Mouse (Mus musculus): Measurements from ENCODE around the gene Col4a1.
A peak's percentile ranks its signal among the peaks of the same experiment; 100 is the strongest.

Col4a1 gene

GRCm38 (mm10) chr8:11312349-11313175 is at the start of gene Col4a1, which contains the start of gene Col4a2:
Col4a1 (minus strand) TSS chr8:11312826.
Col4a2 (plus strand) TSS chr8:11312805.
- peak; percentile 74 for DNase-seq (ENCODE audit: low spot score)

DNA sequence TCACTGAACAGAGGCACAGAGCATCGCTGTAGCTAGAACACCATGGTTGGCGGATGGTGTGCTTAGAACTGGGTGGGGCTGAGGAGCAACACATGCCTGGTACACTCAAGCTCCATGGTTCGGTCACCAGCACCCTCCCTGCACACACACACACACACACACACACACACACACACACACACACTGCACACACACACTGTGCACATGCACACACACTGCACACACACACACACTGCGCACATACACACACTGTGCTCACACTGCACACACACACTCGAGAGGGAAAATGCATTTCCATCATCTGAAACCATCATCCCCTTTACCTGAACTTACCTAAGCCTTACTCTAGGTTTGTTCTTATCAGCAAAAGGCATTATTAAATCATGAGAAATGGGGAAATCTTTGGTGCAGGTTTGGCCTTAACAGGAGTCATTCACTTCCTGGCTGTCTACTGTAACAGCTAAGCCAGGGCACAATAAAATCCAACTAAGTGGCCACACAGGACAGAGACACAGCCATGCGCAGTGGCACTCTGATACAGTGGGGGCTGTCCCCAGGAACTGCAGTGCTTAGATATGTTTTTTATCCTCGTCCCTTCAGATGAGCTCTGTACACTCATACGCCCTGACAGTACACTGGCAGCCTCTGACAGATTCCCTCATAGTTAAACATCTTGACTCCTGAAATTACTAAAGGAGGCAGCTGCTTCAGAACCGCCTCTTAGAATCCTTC is 49.1 kb upstream of the Col4a1 start:
- DNase-seq (ENCODE audit: low spot score), result no peak

- DNase-seq (ENCODE audit: low spot score), result no peak
These were observed 47.2 kb upstream of the Col4a1 start for GRCm38 (mm10) chr8:11359846-11360245.

- DNase-seq (ENCODE audit: low spot score), result no peak
These were observed 45.4 kb upstream of the Col4a1 start for GRCm38 (mm10) chr8:11357921-11358436.

DNA sequence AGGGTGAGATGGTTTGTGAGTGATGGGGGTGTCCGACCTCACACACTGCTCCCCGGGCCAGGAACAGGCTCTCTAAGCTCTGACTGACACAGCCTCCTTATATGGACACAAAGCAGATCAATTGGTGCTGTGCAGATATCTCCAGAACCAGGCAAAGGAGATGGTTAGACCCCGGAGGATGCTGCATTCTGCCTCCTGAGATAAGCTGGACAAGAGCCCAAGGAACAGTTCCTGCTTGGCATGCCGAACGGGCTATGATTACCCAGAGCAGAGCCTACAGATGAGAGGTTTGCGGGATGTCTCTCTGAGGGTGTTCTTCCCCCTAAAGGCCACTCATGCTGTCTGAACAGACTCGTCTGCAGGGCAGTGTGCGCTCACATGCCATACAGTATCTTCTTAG is 44.1 kb upstream of the Col4a1 start:
- DNase-seq (ENCODE audit: low spot score), result no peak

DNA sequence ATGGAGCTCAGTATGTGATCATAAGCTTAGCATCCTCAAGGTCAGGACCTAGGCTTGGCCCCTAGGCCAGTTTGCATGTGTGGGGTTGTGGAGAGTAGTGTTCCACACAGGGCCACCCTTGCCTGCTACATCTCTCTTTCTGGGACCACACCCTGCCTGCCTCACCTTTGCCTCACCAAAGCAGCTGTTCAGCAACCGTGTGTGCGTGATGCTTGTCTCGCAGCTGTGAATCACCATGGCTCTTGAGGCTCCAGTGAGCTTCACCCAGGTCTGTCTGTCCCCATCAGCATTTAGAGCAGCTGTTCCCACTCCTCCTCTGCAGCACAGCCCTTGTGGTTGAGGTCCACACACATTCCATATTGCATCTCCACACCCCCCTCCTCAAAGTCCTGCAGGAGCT is 43.3 kb upstream of the Col4a1 start:
- no peak for DNase-seq (ENCODE audit: low spot score)

DNA sequence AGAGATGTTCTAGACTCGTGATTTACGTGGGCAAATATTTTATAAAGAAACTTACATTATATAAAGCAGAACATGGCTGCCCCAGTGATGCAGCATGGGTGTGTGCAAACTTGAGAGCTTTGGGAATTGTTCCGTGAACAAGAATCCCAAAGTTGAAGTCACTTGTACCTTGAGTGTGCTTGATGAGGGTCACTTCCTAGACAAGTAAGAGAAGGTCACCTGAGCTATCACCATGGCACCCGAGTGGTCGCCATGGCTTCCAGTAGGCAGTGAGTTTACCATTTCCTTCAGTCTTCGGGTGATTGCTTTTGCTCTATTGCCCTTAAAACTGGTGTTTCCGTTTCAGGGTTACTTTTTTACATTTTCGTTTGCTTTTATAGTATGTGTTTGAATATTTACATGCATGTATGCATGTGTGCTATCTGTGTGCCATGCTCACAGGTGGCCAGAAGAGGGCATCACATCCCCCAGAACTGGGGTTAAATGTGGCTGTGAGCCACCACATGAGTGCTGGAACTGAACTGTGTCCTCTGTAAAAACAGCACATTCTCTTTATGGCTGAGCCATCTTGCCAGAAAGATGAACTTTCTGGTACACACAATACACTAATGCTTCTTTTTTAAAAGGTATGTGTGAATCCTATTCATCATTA is 42.3 kb upstream of the Col4a1 start:
- no peak for DNase-seq (ENCODE audit: low spot score)

GRCm38 (mm10) chr8:11352514-11352913 is 39.9 kb upstream of the Col4a1 start:
- no peak for DNase-seq (ENCODE audit: low spot score)

- DNase-seq (ENCODE audit: low spot score), result no peak
These were observed 38.7 kb upstream of the Col4a1 start for GRCm38 (mm10) chr8:11351355-11351754.

DNA sequence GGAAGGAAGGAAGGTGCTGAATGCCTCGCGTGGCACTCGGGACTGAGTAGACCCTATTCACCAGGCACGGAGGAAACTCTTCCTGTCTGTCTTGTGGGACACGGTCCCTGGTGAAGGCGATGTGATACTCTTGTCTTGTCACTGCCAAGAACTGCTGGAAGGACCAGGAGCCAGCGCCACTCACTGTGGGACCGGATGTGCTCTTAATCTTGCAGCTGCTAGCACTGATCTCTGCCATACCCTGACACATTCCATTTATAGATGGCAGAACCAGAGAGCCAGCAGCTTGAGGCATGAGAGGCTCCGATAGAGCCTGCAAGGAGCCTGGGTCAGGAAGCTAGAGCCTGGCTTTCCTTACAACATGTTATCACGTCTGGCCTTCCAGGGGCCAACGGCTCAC is 36.0 kb upstream of the Col4a1 start:
- DNase-seq (ENCODE audit: low spot score), result no peak

GRCm38 (mm10) chr8:11347699-11348098 is 35.1 kb upstream of the Col4a1 start:
- no peak for DNase-seq (ENCODE audit: low spot score)

- DNase-seq (ENCODE audit: low spot score), result no peak
These were observed 33.6 kb upstream of the Col4a1 start for GRCm38 (mm10) chr8:11346225-11346624.

- no peak for DNase-seq (ENCODE audit: low spot score)
These were observed 31.8 kb upstream of the Col4a1 start for GRCm38 (mm10) chr8:11344459-11344858.

DNA sequence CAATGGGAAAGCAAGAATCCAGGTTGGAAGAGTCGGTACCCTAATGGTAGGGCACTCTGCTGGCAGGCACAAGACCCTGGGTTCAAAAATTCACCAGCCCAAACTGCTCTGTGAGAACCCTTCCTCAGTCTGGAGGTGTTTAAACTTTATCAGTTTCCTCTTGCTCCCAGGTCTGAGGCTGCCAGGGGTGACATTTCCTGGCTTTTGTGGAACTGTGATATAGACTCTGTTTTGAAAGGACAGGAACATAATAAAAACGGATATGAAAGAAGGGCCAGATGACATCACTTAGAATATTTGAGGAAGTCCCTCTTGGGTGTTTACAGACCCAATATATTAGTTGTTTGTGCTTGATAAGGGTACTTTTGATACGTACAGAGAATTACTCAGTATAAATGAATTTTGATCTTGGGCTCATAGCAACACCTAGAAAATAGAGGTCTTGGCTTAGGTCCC is 28.5 kb upstream of the Col4a1 start:
- no peak for DNase-seq (ENCODE audit: low spot score)

DNA sequence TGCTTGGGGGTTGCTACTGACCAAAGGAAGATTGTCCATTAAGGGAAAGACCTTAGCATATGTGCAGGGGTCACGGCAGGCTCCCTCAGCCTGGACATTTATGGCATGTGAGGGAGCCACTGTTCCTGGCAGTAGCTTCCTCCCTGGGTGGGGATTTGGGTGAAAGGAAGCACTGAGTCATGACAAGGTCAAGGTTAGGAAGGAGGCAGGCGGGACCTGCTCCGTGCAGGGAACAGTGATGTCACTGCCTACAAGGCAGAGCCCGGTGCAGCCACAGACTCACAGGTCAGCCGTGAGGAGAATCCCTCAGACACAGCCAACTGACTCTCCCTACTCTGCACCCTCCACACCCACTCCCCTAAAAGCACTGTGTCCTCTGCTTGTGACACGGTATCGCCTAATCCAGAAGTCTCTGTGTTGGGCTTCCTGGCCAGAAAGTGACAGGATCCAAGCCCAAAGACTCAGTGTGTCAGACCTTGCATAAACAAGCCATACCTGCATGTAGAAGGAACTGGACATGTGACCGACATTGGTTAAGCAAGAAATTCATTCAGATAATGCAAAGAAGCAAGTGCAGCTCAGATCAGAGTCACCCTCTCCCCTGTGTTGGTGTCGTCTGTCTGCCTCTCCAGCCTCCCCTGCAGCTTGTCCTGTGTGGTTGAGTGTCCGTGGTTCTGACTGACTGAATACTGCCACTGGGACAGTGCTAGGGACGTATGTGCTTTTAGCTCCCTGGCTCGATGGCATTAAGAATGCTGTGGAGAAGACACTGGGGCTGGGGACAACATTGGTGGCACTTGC is 27.9 kb upstream of the Col4a1 start:
- no peak for DNase-seq (ENCODE audit: low spot score)

GRCm38 (mm10) chr8:11338507-11338906 is 25.9 kb upstream of the Col4a1 start:
- DNase-seq (ENCODE audit: low spot score), result no peak

DNA sequence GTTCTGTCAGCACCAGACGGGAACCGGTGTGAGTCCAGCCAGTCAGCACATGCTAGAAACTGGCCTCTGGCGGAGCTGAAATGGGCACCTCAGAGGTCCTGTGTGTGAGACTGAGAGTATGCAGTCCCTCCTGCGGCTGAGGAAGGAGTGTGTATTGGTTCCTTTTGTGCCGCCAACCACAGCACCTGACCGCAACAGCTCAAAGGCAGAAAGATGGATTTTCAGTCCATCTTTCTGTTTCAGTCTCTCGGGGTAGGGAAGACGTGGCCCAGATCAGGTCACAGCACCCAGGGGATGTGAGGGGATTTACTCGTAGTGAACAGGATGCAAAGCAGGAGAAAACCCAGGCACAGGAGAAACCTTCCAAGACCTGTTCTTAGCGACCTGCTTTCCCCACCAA is 25.0 kb upstream of the Col4a1 start:
- no peak for DNase-seq (ENCODE audit: low spot score)

- DNase-seq (ENCODE audit: low spot score), result no peak
These were observed 23.7 kb upstream of the Col4a1 start for GRCm38 (mm10) chr8:11336346-11336745.

DNA sequence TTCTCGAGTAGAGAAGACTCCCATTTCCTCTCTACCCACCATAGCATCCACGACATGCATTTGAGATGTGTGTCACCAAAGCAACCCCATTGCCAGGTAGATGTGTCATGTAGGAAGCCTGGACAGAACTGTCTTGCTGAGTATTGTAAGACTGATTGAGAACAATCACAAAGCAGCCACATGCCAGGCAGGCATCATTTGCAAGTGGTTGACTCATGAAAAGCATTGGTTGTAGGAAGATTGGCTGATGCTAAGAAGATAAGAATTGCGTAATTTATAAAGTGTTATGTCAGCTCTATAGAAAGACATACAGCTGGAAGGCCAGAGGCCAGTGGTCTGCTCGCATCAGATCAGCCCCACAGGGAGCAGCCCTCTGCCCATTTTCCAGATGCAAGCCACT is 22.6 kb upstream of the Col4a1 start:
- DNase-seq (ENCODE audit: low spot score), result no peak

DNA sequence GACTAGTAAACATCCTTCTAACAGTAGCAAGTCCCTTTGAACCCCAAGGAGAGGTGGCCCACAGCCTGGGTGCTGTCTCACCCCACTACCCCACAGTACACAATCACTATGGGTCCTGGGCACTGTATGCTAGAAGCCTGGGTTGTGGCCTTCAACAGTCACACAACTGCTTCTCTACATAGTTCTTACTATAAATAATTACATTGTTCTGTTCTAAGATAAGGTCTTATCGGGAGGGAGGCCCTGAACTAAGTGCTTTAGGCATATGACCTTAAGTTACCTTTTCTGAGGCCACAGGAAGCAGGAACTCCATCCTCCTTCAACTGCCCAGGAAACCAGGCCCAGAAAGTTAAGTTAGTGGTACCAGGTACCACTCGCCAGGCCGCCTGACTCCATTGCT is 21.9 kb upstream of the Col4a1 start:
- DNase-seq (ENCODE audit: low spot score), result no peak

GRCm38 (mm10) chr8:11333746-11334145 is 21.1 kb upstream of the Col4a1 start:
- no peak for DNase-seq (ENCODE audit: low spot score)

DNA sequence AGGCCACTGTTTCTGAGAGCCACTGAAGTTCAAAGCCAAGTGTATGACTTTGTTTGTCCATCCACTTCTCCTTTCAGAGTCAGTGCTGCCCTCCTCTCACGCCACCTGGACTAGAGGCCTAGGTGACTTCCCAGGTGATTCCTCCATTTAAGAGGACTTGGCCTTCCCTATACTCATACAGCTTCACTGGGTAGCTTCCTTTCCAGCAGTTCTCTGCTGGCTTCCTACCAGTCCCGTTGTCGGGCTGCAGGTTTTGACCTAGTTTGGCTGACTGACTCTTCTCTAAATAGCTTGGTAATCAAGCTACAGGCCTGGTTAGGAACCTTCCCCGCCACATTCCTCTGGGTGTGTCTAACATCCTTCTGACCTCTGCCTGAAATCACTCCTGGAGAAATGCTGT is 18.9 kb upstream of the Col4a1 start:
- DNase-seq (ENCODE audit: low spot score), result peak; percentile 46
